Mouse (Mus musculus) heart, adult 11 months (tissue): Measurements from ENCODE around the gene Olfr1153.

Experiments used
- DNase-seq: peaks from one replicate; pipeline ENCODE4 v3.0.0; 2022

Gene Olfr1153

DNA sequence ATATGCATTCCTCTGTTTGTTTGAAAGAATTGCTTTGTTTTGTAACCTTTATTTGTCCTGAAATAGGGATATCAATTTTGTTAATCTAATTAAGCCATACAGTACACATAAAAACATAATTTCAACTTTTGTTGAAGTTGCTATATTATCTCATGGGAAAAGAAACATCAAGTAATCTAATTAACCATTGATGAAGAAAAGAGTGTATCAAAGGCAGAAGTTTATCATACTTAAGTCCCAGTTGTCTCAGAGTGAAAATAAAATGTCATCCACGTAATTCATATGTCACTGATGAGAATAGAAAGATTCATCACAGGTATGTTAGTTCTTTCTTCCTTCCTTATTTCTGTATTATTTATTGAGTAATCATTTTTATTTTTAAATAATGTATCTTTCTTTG is at the start of gene Olfr1153:
Olfr1153 (plus strand) TSS at position 301 of the 400 bp plus-strand sequence.
- DNase-seq = no peak

DNA sequence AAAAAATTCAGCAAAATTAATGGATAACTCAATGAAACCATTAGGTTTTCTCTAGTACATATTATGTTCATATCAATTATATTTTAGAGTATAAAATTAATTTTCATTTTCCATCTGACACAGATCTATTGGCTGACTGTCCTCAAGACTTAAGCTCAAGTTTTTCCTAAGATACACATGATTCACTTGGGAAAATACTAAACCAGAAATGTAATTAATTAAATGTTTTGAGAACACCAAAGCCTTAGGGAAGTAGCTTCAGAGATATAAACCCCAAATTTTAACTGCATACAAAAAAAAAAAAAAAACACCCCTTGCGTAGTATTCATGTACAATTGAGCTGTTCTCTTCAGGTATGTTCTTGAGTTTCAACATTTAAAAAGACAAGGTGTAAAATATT is 39.2 kb upstream of the Olfr1153 start, which contains the start of gene Olfr1151:
Olfr1151 (plus strand) TSS at position 301 of the 400 bp plus-strand sequence.
- DNase-seq = no peak

DNA sequence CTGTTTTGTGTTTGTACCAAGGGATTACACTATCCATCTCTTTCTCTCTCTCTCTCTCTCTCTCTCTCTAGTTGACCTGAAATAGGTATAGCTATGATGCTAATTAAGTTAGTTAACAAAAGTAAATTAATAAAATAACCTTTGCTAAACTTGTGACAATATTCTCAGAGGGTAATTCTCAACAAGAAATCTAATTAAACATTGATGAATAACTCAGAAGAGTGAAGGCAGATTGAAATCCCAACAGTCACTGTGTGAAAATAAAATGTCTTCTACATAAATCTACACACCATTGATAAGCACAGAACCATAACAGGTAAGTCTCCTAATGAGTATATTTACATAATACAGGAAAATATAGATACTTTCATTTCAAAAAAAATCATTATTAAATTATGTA is 28.6 kb upstream of the Olfr1153 start, which contains the start of gene Olfr1152:
Olfr1152 (plus strand) TSS at position 301 of the 400 bp plus-strand sequence.
- DNase-seq = no peak

DNA sequence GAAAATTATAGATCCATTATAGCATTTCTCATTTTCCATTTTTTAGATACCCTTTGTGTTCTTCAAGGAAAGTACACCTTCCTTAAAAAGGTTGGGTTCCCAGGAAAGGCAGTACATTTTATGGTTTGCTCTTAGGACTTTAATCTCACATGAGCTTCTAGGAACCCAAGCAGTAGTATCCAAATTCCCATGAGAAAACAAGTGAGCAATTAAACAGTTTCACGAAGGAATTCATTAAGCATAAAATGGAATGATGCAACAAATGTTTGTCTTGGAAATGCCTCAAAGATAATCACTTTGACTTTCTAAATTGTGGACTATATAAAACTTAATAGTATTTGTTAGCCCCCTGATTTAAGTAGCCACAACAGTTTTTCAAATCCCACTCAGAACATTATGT is 10.3 kb downstream of the Olfr1153 start, which contains the start of gene Olfr1154:
Olfr1154 (minus strand) TSS at position 101 of the 400 bp plus-strand sequence.
- DNase-seq = no peak

DNA sequence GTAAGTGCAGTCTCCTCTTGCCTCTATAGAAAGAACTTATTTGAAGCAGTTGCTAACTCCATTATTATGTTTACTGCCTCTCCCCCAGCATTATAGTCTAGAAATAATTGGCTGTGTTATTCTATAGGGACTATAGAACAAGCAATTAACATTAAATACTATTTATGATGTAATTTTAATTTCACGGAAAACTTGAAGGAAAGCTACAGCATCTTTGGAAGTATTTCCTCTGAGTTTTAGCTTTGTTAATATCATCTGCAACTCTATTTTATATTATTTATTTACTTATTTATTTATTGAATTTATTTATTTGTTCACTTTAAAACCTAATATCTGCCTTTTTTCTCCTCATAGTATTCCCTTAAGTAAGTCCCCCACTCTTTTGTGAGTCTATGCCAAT is 50.3 kb downstream of the Olfr1153 start, which contains the start of gene Olfr1155:
Olfr1155 (minus strand) TSS at position 101 of the 400 bp plus-strand sequence.
- no peak for DNase-seq
